Mouse (Mus musculus): ENCODE measurements around the gene Mdm4. TPM values are rescaled to one million over a fixed set of nuclear protein-coding genes. Genes with fewer than 3 reads are reported as not detected.

Gene Mdm4
- total and polyA plus RNA-seq, 3 experiments = 19.8 to 28.1 TPM; not detected in 1

GRCm38 (mm10) chr1:132921071-132921470, 109.3 kb downstream of the Mdm4 start:
- TF ChIP-seq POLR2AphosphoS5 (IDR thresholded peaks at IDR 0.05; ENCODE audit: borderline replicate concordance, low read depth, low read length) = no peak
- TF ChIP-seq HCFC1 (IDR thresholded peaks at IDR 0.05; ENCODE audit: low read depth, low read length) = no peak
- TF ChIP-seq ZKSCAN1 (IDR thresholded peaks at IDR 0.05; ENCODE audit: low read depth, low read length) = no peak
- TF ChIP-seq POLR2A (IDR thresholded peaks at IDR 0.05; ENCODE audit: control insufficient read depth in 1 of 2, insufficient read depth in 1 of 2, low read depth in 1 of 2, low read length in 2 of 2, poor library complexity in 1 of 2) = no peak
- no peak for TF ChIP-seq CHD2 (IDR thresholded peaks at IDR 0.05; ENCODE audit: low read length)
- no peak for TF ChIP-seq JUND (IDR thresholded peaks at IDR 0.05; ENCODE audit: low read depth, low read length)
- no peak for TF ChIP-seq MEF2A (IDR thresholded peaks at IDR 0.05; ENCODE audit: extremely low read depth, insufficient replicate concordance, low read depth, low read length, poor library complexity, severe bottlenecking)
- TF ChIP-seq ETS1 (IDR thresholded peaks at IDR 0.05; ENCODE audit: low read depth, low read length) = no peak
- Histone ChIP-seq H3K27me3 (ENCODE audit: control insufficient read depth in 1 of 2, insufficient read depth in 2 of 2, low read length in 2 of 2) (peaks cover 0 to 8% of the 10 kb centered on the region in 2 experiments; a peak in 2 of 4 replicates), H3K9ac (ENCODE audit: control insufficient read depth, low read depth, low read length, poor library complexity, severe bottlenecking) (no peak overlapping the region), H3K4me1 (ENCODE audit: control insufficient read depth in 1 of 2, insufficient read depth in 2 of 2, low read length in 2 of 2) (no peaks in the 10 kb centered on the region), H3K79me2 (ENCODE audit: control insufficient read depth, insufficient read depth, low read length, poor library complexity) (no peaks in the 10 kb centered on the region), H3K9me3 (replicated peaks; ENCODE audit: insufficient read depth, low read length) (no peaks in the 10 kb centered on the region), H3K36me3 (ENCODE audit: control insufficient read depth in 1 of 2, insufficient read depth in 2 of 2, low read length in 2 of 2) (no peaks in the 10 kb centered on the region), H3K4me3 (ENCODE audit: control insufficient read depth in 1 of 2, insufficient read depth in 1 of 2, low read depth in 2 of 2, low read length in 2 of 2) (no peak overlapping the region), H3K27ac (ENCODE audit: control insufficient read depth, low read depth, low read length) (no peak overlapping the region)
- no peak for DNase-seq (ENCODE audit: low read depth, low spot score)

GRCm38 (mm10) chr1:132919258-132919657, 111.1 kb downstream of the Mdm4 start:
- Histone ChIP-seq H3K79me2 (ENCODE audit: control insufficient read depth, insufficient read depth, low read length, poor library complexity) (no peaks in the 10 kb centered on the region), H3K27me3 (ENCODE audit: control insufficient read depth in 1 of 2, insufficient read depth in 2 of 2, low read length in 2 of 2) (peaks cover 0 to 3% of the 10 kb centered on the region in 2 experiments; a peak in 1 of 4 replicates), H3K4me1 (ENCODE audit: control insufficient read depth in 1 of 2, insufficient read depth in 2 of 2, low read length in 2 of 2) (no peaks in the 10 kb centered on the region), H3K36me3 (ENCODE audit: control insufficient read depth in 1 of 2, insufficient read depth in 2 of 2, low read length in 2 of 2) (no peaks in the 10 kb centered on the region), H3K4me3 (ENCODE audit: control insufficient read depth in 1 of 2, insufficient read depth in 1 of 2, low read depth in 2 of 2, low read length in 2 of 2) (no peak overlapping the region), H3K27ac (ENCODE audit: control insufficient read depth, low read depth, low read length) (no peak overlapping the region), H3K9me3 (replicated peaks; ENCODE audit: insufficient read depth, low read length) (no peaks in the 10 kb centered on the region), H3K9ac (ENCODE audit: control insufficient read depth, low read depth, low read length, poor library complexity, severe bottlenecking) (no peak overlapping the region)
- no peak for DNase-seq (ENCODE audit: low read depth, low spot score)
- TF ChIP-seq MEF2A (IDR thresholded peaks at IDR 0.05; ENCODE audit: extremely low read depth, insufficient replicate concordance, low read depth, low read length, poor library complexity, severe bottlenecking) = no peak
- no peak for TF ChIP-seq SMC3 (IDR thresholded peaks at IDR 0.05; ENCODE audit: low read depth, low read length)
- no peak for TF ChIP-seq MYC (IDR thresholded peaks at IDR 0.05; ENCODE audit: low read depth, low read length)
- TF ChIP-seq POLR2AphosphoS5 (IDR thresholded peaks at IDR 0.05; ENCODE audit: borderline replicate concordance, low read depth, low read length) = no peak
- no peak for TF ChIP-seq TCF12 (IDR thresholded peaks at IDR 0.05; ENCODE audit: low read depth, low read length)
- no peak for TF ChIP-seq NELFE (IDR thresholded peaks at IDR 0.05; ENCODE audit: low read depth, low read length)
- no peak for TF ChIP-seq CHD1 (IDR thresholded peaks at IDR 0.05; ENCODE audit: low read depth, low read length)
- no peak for TF ChIP-seq MAFK (IDR thresholded peaks at IDR 0.05; ENCODE audit: borderline replicate concordance, low read depth, low read length)
- no peak for TF ChIP-seq CTCF (IDR thresholded peaks at IDR 0.05 in 2 of 3, conservative IDR thresholded peaks at IDR 0.05 in 1 of 3; ENCODE audit: control insufficient read depth in 1 of 3, insufficient read depth in 1 of 3, low read depth in 2 of 3, low read length in 3 of 3, poor library complexity in 1 of 3, severe bottlenecking in 1 of 3)
- TF ChIP-seq HCFC1 (IDR thresholded peaks at IDR 0.05; ENCODE audit: low read depth, low read length) = no peak
- TF ChIP-seq ZNF384 (IDR thresholded peaks at IDR 0.05; ENCODE audit: low read depth, low read length) = no peak
- TF ChIP-seq USF2 (IDR thresholded peaks at IDR 0.05; ENCODE audit: borderline replicate concordance in 1 of 2, insufficient read depth in 1 of 2, low read depth in 1 of 2, low read length in 2 of 2) = no peak
- TF ChIP-seq UBTF (IDR thresholded peaks at IDR 0.05; ENCODE audit: borderline replicate concordance, insufficient read depth, low read depth, low read length) = no peak
- no peak for TF ChIP-seq RAD21 (IDR thresholded peaks at IDR 0.05; ENCODE audit: low read depth, low read length)
- TF ChIP-seq MAZ (IDR thresholded peaks at IDR 0.05; ENCODE audit: low read depth, low read length) = no peak
- TF ChIP-seq JUND (IDR thresholded peaks at IDR 0.05; ENCODE audit: low read depth, low read length) = no peak
- no peak for TF ChIP-seq MXI1 (IDR thresholded peaks at IDR 0.05; ENCODE audit: low read depth, low read length)

All from MEL (cell line).